Mouse (Mus musculus): Measurements from ENCODE around the gene Smim20. TPM values are rescaled to one million over a fixed set of nuclear protein-coding genes. Genes with fewer than 3 reads are reported as not detected.
A peak's percentile ranks its signal among the peaks of the same experiment; 100 is the strongest.

Smim20 gene
- polyA plus RNA-seq, 1 experiment from 2014 or later: 65.8 TPM

GRCm38 (mm10) chr5:53269799-53270198 is 2.9 kb downstream of the Smim20 start:
- ATAC-seq (replicated peaks): no peak
- peaks cover 25% of the 10 kb centered on the region for H3K4me1 ChIP-seq
- no peaks in the 10 kb centered on the region for H3K36me3 ChIP-seq
- H3K4me2 ChIP-seq (replicated peaks): no peak overlapping the region
- 80% methylated on average over 5 of the region's 5 CpGs for WGBS
- no peak overlapping the region for H3K9ac ChIP-seq (replicated peaks)
- H3K27ac ChIP-seq (replicated peaks): no peak overlapping the region
- H3K9me3 ChIP-seq: no peaks in the 10 kb centered on the region
- no peak overlapping the region for H3K4me3 ChIP-seq
- no peaks in the 10 kb centered on the region for H3K27me3 ChIP-seq

- no peaks in the 10 kb centered on the region for H3K36me3 ChIP-seq
- H3K27ac ChIP-seq (replicated peaks): no peak overlapping the region
- ATAC-seq (replicated peaks): no peak
- H3K4me3 ChIP-seq: no peak overlapping the region
- no peaks in the 10 kb centered on the region for H3K27me3 ChIP-seq
- H3K4me2 ChIP-seq (replicated peaks): no peak overlapping the region
- H3K4me1 ChIP-seq: peaks cover 38% of the 10 kb centered on the region
- no peaks in the 10 kb centered on the region for H3K9me3 ChIP-seq
- WGBS: 92% methylated on average over 13 of the region's 13 CpGs
- H3K9ac ChIP-seq (replicated peaks): no peak overlapping the region
Observed at GRCm38 (mm10) chr5:53270947-53271711, 4.2 kb downstream of the Smim20 start.

- Histone ChIP-seq H3K36me3 (no peaks in the 10 kb centered on the region), H3K4me3 (no peak overlapping the region), H3K9ac (replicated peaks) (no peak overlapping the region), H3K4me1 (peaks cover 47% of the 10 kb centered on the region), H3K27me3 (no peaks in the 10 kb centered on the region), H3K4me2 (replicated peaks) (no peak overlapping the region), H3K27ac (replicated peaks) (no peak overlapping the region), H3K9me3 (no peaks in the 10 kb centered on the region)
- ATAC-seq (replicated peaks): no peak
- 96% methylated on average over 4 of the region's 4 CpGs for WGBS
Observed at GRCm38 (mm10) chr5:53272626-53273025, 5.7 kb downstream of the Smim20 start.

GRCm38 (mm10) chr5:53273699-53274430 is 7.0 kb downstream of the Smim20 start:
- Histone ChIP-seq H3K4me3 (no peak overlapping the region), H3K36me3 (no peaks in the 10 kb centered on the region), H3K27ac (replicated peaks) (no peak overlapping the region), H3K4me2 (replicated peaks) (no peak overlapping the region), H3K9ac (replicated peaks) (no peak overlapping the region), H3K9me3 (no peaks in the 10 kb centered on the region), H3K4me1 (peaks cover 48% of the 10 kb centered on the region), H3K27me3 (no peaks in the 10 kb centered on the region)
- 87% methylated on average over 5 of the region's 5 CpGs for WGBS
- ATAC-seq (replicated peaks): no peak

- peak overlapping the region; percentile 58 for H3K27ac ChIP-seq (replicated peaks)
- WGBS: 9% methylated on average over 5 of the region's 5 CpGs
Observed at GRCm38 (mm10) chr5:53274811-53275355, 8.0 kb downstream of the Smim20 start.

GRCm38 (mm10) chr5:53275376-53275775 is 8.5 kb downstream of the Smim20 start:
- WGBS: 13% methylated on average over 3 of the region's 3 CpGs
- H3K4me2 ChIP-seq (replicated peaks): no peak overlapping the region
- peak overlapping the region; percentile 58 for H3K27ac ChIP-seq (replicated peaks)
- H3K36me3 ChIP-seq: no peaks in the 10 kb centered on the region
- H3K4me1 ChIP-seq: peaks cover 56% of the 10 kb centered on the region
- H3K4me3 ChIP-seq: no peak overlapping the region
- H3K9ac ChIP-seq (replicated peaks): no peak overlapping the region
- H3K27me3 ChIP-seq: no peaks in the 10 kb centered on the region
- peak; percentile 47; the same call in 1 of the 2 replicates for ATAC-seq (replicated peaks)
- H3K9me3 ChIP-seq: no peaks in the 10 kb centered on the region

More at GRCm38 (mm10) chr5:53274811-53275355, 8.0 kb downstream of the Smim20 start:
- H3K9me3 ChIP-seq: no peaks in the 10 kb centered on the region
- peaks cover 56% of the 10 kb centered on the region for H3K4me1 ChIP-seq
- H3K4me3 ChIP-seq: no peak overlapping the region
- no peaks in the 10 kb centered on the region for H3K36me3 ChIP-seq
- no peak overlapping the region for H3K4me2 ChIP-seq (replicated peaks)
- H3K9ac ChIP-seq (replicated peaks): no peak overlapping the region
- no peaks in the 10 kb centered on the region for H3K27me3 ChIP-seq
- no peak for ATAC-seq (replicated peaks)

- H3K4me3 ChIP-seq: no peak overlapping the region
- peak; percentile 54 for ATAC-seq (replicated peaks)
- H3K9ac ChIP-seq (replicated peaks): no peak overlapping the region
- no peaks in the 10 kb centered on the region for H3K27me3 ChIP-seq
- H3K4me1 ChIP-seq: peaks cover 56% of the 10 kb centered on the region
- no peaks in the 10 kb centered on the region for H3K9me3 ChIP-seq
- H3K27ac ChIP-seq (replicated peaks): peak overlapping the region; percentile 71
- 5% methylated on average over 5 of the region's 5 CpGs for WGBS
- H3K4me2 ChIP-seq (replicated peaks): no peak overlapping the region
- H3K36me3 ChIP-seq: no peaks in the 10 kb centered on the region
Observed at GRCm38 (mm10) chr5:53276470-53277022, 9.7 kb downstream of the Smim20 start.

GRCm38 (mm10) chr5:53277716-53278263 is 10.9 kb downstream of the Smim20 start:
- Histone ChIP-seq H3K9ac (replicated peaks) (no peak overlapping the region), H3K9me3 (no peaks in the 10 kb centered on the region), H3K4me2 (replicated peaks) (no peak overlapping the region), H3K4me3 (no peak overlapping the region), H3K4me1 (peaks cover 56% of the 10 kb centered on the region), H3K27ac (replicated peaks) (peak overlapping the region; percentile 71), H3K36me3 (no peaks in the 10 kb centered on the region), H3K27me3 (no peaks in the 10 kb centered on the region)
- peak; percentile 62 for ATAC-seq (replicated peaks)
- WGBS: 14% methylated on average over 4 of the region's 4 CpGs

- H3K4me1 ChIP-seq: peaks cover 51% of the 10 kb centered on the region
- no peak overlapping the region for H3K4me3 ChIP-seq
- H3K9ac ChIP-seq (replicated peaks): no peak overlapping the region
- no peak for ATAC-seq (replicated peaks)
- H3K27ac ChIP-seq (replicated peaks): no peak overlapping the region
- H3K27me3 ChIP-seq: no peaks in the 10 kb centered on the region
- H3K9me3 ChIP-seq: no peaks in the 10 kb centered on the region
- no peaks in the 10 kb centered on the region for H3K36me3 ChIP-seq
- no peak overlapping the region for H3K4me2 ChIP-seq (replicated peaks)
- 81% methylated on average over 12 of the region's 12 CpGs for WGBS
Observed at GRCm38 (mm10) chr5:53279216-53279813, 12.4 kb downstream of the Smim20 start.

GRCm38 (mm10) chr5:53282487-53282886 is 15.6 kb downstream of the Smim20 start:
- Histone ChIP-seq H3K9me3 (no peaks in the 10 kb centered on the region), H3K9ac (replicated peaks) (no peak overlapping the region), H3K27ac (replicated peaks) (no peak overlapping the region), H3K4me1 (peaks cover 22% of the 10 kb centered on the region), H3K4me3 (no peak overlapping the region), H3K27me3 (no peaks in the 10 kb centered on the region), H3K4me2 (replicated peaks) (no peak overlapping the region), H3K36me3 (no peaks in the 10 kb centered on the region)
- 90% methylated on average over 4 of the region's 4 CpGs for WGBS
- ATAC-seq (replicated peaks): no peak

GRCm38 (mm10) chr5:53286406-53286805 is 19.5 kb downstream of the Smim20 start:
- 98% methylated on average over 2 of the region's 2 CpGs for WGBS
- Histone ChIP-seq H3K4me2 (replicated peaks) (no peak overlapping the region), H3K27ac (replicated peaks) (no peak overlapping the region), H3K4me1 (0 out of 2 replicates have a peak, but pooled peaks cover 3% of the 10 kb centered on the region), H3K9ac (replicated peaks) (no peak overlapping the region), H3K9me3 (no peaks in the 10 kb centered on the region), H3K36me3 (no peaks in the 10 kb centered on the region), H3K4me3 (no peak overlapping the region), H3K27me3 (no peaks in the 10 kb centered on the region)
- no peak for ATAC-seq (replicated peaks)

Measured in forebrain, embryonic 15.5 days (tissue).